Mouse (Mus musculus): Measurements from ENCODE around the gene Bsg. TPM values are rescaled to one million over a fixed set of nuclear protein-coding genes. Genes with fewer than 3 reads are reported as not detected.
A peak's percentile ranks its signal among the peaks of the same experiment; 100 is the strongest.

The Bsg gene
- total and polyA plus RNA-seq, 3 experiments, result 318 to 700 (median 346) TPM

GRCm38 (mm10) chr10:79689178-79689577, 15.1 kb upstream of the Bsg start:
- H3K9ac ChIP-seq (ENCODE audit: control insufficient read depth, low read depth, low read length, poor library complexity, severe bottlenecking), result no peak overlapping the region
- H3K27ac ChIP-seq (ENCODE audit: control insufficient read depth, low read depth, low read length), result no peak overlapping the region
- peaks cover 0 to 2% of the 10 kb centered on the region in 2 experiments; a peak in 1 of 4 replicates for H3K4me1 ChIP-seq (ENCODE audit: control insufficient read depth in 1 of 2, insufficient read depth in 2 of 2, low read length in 2 of 2)
- DNase-seq (ENCODE audit: low read depth, low spot score), result no peak
- no peak overlapping the region for H3K4me3 ChIP-seq (ENCODE audit: control insufficient read depth in 1 of 2, insufficient read depth in 1 of 2, low read depth in 2 of 2, low read length in 2 of 2)
- peaks cover 0 to 3% of the 10 kb centered on the region in 2 experiments; a peak in 2 of 4 replicates for H3K36me3 ChIP-seq (ENCODE audit: control insufficient read depth in 1 of 2, insufficient read depth in 2 of 2, low read length in 2 of 2)
- H3K79me2 ChIP-seq (ENCODE audit: control insufficient read depth, insufficient read depth, low read length, poor library complexity), result peaks cover 11% of the 10 kb centered on the region
- no peaks in the 10 kb centered on the region for H3K9me3 ChIP-seq (replicated peaks; ENCODE audit: insufficient read depth, low read length)
- no peaks in the 10 kb centered on the region for H3K27me3 ChIP-seq (ENCODE audit: control insufficient read depth in 1 of 2, insufficient read depth in 2 of 2, low read length in 2 of 2)
- TF ChIP-seq MAZ (IDR thresholded peaks at IDR 0.05; ENCODE audit: low read depth, low read length) (no peak), SMC3 (IDR thresholded peaks at IDR 0.05; ENCODE audit: low read depth, low read length) (no peak), EP300 (IDR thresholded peaks at IDR 0.05; ENCODE audit: low read depth in 1 of 2, low read length in 2 of 2) (no peak), POLR2A (IDR thresholded peaks at IDR 0.05; ENCODE audit: control insufficient read depth in 1 of 2, insufficient read depth in 1 of 2, low read depth in 1 of 2, low read length in 2 of 2, poor library complexity in 1 of 2) (no peak; a peak in 1 of 4 replicates), UBTF (IDR thresholded peaks at IDR 0.05; ENCODE audit: borderline replicate concordance, insufficient read depth, low read depth, low read length) (no peak), ZNF384 (IDR thresholded peaks at IDR 0.05; ENCODE audit: low read depth, low read length) (no peak), ETS1 (IDR thresholded peaks at IDR 0.05; ENCODE audit: low read depth, low read length) (no peak), MAFK (IDR thresholded peaks at IDR 0.05; ENCODE audit: borderline replicate concordance, low read depth, low read length) (no peak), RCOR1 (IDR thresholded peaks at IDR 0.05; ENCODE audit: low read depth, low read length) (no peak), NRF1 (IDR thresholded peaks at IDR 0.05; ENCODE audit: insufficient read depth, low read depth, low read length, poor library complexity, severe bottlenecking) (no peak)

GRCm38 (mm10) chr10:79691986-79692548, 12.2 kb upstream of the Bsg start:
- no peaks in the 10 kb centered on the region for H3K79me2 ChIP-seq (ENCODE audit: control insufficient read depth, insufficient read depth, low read length, poor library complexity)
- peak; percentile 49 for DNase-seq (ENCODE audit: low read depth, low spot score)
- H3K4me1 ChIP-seq (ENCODE audit: control insufficient read depth in 1 of 2, insufficient read depth in 2 of 2, low read length in 2 of 2), result no peaks in the 10 kb centered on the region
- no peak overlapping the region for H3K27ac ChIP-seq (ENCODE audit: control insufficient read depth, low read depth, low read length)
- no peaks in the 10 kb centered on the region for H3K36me3 ChIP-seq (ENCODE audit: control insufficient read depth in 1 of 2, insufficient read depth in 2 of 2, low read length in 2 of 2)
- TF ChIP-seq CTCF (IDR thresholded peaks at IDR 0.05 in 2 of 3, conservative IDR thresholded peaks at IDR 0.05 in 1 of 3; ENCODE audit: control insufficient read depth in 1 of 3, insufficient read depth in 1 of 3, low read depth in 2 of 3, low read length in 3 of 3, poor library complexity in 1 of 3, severe bottlenecking in 1 of 3) (peak; percentile 42 to 43 (median 43)), GATA1 (IDR thresholded peaks at IDR 0.05; ENCODE audit: low read depth, low read length) (no peak)
- H3K9ac ChIP-seq (ENCODE audit: control insufficient read depth, low read depth, low read length, poor library complexity, severe bottlenecking), result no peak overlapping the region
- H3K27me3 ChIP-seq (ENCODE audit: control insufficient read depth in 1 of 2, insufficient read depth in 2 of 2, low read length in 2 of 2), result no peaks in the 10 kb centered on the region
- H3K4me3 ChIP-seq (ENCODE audit: control insufficient read depth in 1 of 2, insufficient read depth in 1 of 2, low read depth in 2 of 2, low read length in 2 of 2), result no peak overlapping the region
- H3K9me3 ChIP-seq (replicated peaks; ENCODE audit: insufficient read depth, low read length), result no peaks in the 10 kb centered on the region

GRCm38 (mm10) chr10:79693580-79694378, 10.5 kb upstream of the Bsg start:
- Histone ChIP-seq H3K4me1 (ENCODE audit: control insufficient read depth in 1 of 2, insufficient read depth in 2 of 2, low read length in 2 of 2) (no peaks in the 10 kb centered on the region), H3K9me3 (replicated peaks; ENCODE audit: insufficient read depth, low read length) (no peaks in the 10 kb centered on the region), H3K79me2 (ENCODE audit: control insufficient read depth, insufficient read depth, low read length, poor library complexity) (no peaks in the 10 kb centered on the region), H3K4me3 (ENCODE audit: control insufficient read depth in 1 of 2, insufficient read depth in 1 of 2, low read depth in 2 of 2, low read length in 2 of 2) (no peak overlapping the region), H3K27me3 (ENCODE audit: control insufficient read depth in 1 of 2, insufficient read depth in 2 of 2, low read length in 2 of 2) (no peaks in the 10 kb centered on the region), H3K27ac (ENCODE audit: control insufficient read depth, low read depth, low read length) (no peak overlapping the region), H3K36me3 (ENCODE audit: control insufficient read depth in 1 of 2, insufficient read depth in 2 of 2, low read length in 2 of 2) (no peaks in the 10 kb centered on the region), H3K9ac (ENCODE audit: control insufficient read depth, low read depth, low read length, poor library complexity, severe bottlenecking) (no peak overlapping the region)
- TF ChIP-seq CTCF (IDR thresholded peaks at IDR 0.05 in 2 of 3, conservative IDR thresholded peaks at IDR 0.05 in 1 of 3; ENCODE audit: control insufficient read depth in 1 of 3, insufficient read depth in 1 of 3, low read depth in 2 of 3, low read length in 3 of 3, poor library complexity in 1 of 3, severe bottlenecking in 1 of 3) (no peak), POLR2AphosphoS5 (IDR thresholded peaks at IDR 0.05; ENCODE audit: borderline replicate concordance, low read depth, low read length) (no peak), MAFK (IDR thresholded peaks at IDR 0.05; ENCODE audit: borderline replicate concordance, low read depth, low read length) (no peak)
- DNase-seq (ENCODE audit: low read depth, low spot score), result no peak
